Mouse (Mus musculus): ENCODE results near the gene Luc7l3. TPM values are rescaled to one million over a fixed set of nuclear protein-coding genes. Genes with fewer than 3 reads are reported as not detected.
"Not testable (repeated sequence)": the region's sequence is repeated elsewhere in the genome, so short reads cannot be mapped to it uniquely, and the experiment has no call there.

Gene Luc7l3
- total RNA-seq, 2 experiments from 2014 or later = 110 to 111 TPM

GRCm38 (mm10) chr11:94314098-94314652 lies 7.6 kb downstream of the Luc7l3 start:
- no peak for DNase-seq (ENCODE audit: low spot score in 2 of 2)

- no peak for DNase-seq (ENCODE audit: low spot score in 2 of 2)
Observed at GRCm38 (mm10) chr11:94312733-94313132, 9.1 kb downstream of the Luc7l3 start.

GRCm38 (mm10) chr11:94294996-94295845 lies 26.6 kb downstream of the Luc7l3 start:
- no peak for DNase-seq (ENCODE audit: low spot score in 2 of 2)

- no peak for DNase-seq (ENCODE audit: low spot score in 2 of 2)
Observed at GRCm38 (mm10) chr11:94290062-94290740, 31.6 kb downstream of the Luc7l3 start.

GRCm38 (mm10) chr11:94287105-94287504 lies 34.7 kb downstream of the Luc7l3 start:
- DNase-seq (ENCODE audit: low spot score in 2 of 2) = no peak

GRCm38 (mm10) chr11:94285886-94286574 lies 35.8 kb downstream of the Luc7l3 start:
- DNase-seq (ENCODE audit: low spot score in 2 of 2) = no peak

GRCm38 (mm10) chr11:94283536-94284099 lies 38.2 kb downstream of the Luc7l3 start:
- DNase-seq (ENCODE audit: low spot score in 2 of 2) = no peak

GRCm38 (mm10) chr11:94282291-94282690 lies 39.5 kb downstream of the Luc7l3 start:
- no peak for DNase-seq (ENCODE audit: low spot score in 2 of 2)

- no peak for DNase-seq (ENCODE audit: low spot score in 2 of 2)
Observed at GRCm38 (mm10) chr11:94281199-94282181, 40.3 kb downstream of the Luc7l3 start, which contains the start of gene Gm21885. TSS of gene Gm21885 (plus strand) at chr11:94281873.

GRCm38 (mm10) chr11:94276869-94277337 lies 44.9 kb downstream of the Luc7l3 start:
- peak; percentile 94 to 95 for DNase-seq (ENCODE audit: low spot score in 2 of 2)

GRCm38 (mm10) chr11:94275686-94276085 lies 46.1 kb downstream of the Luc7l3 start:
- DNase-seq (ENCODE audit: low spot score in 2 of 2) = no peak

- DNase-seq (ENCODE audit: low spot score in 2 of 2) = no peak
Observed at GRCm38 (mm10) chr11:94275226-94275625, 46.6 kb downstream of the Luc7l3 start.

GRCm38 (mm10) chr11:94274206-94274867 lies 47.5 kb downstream of the Luc7l3 start:
- DNase-seq (ENCODE audit: low spot score in 2 of 2) = no peak

- no peak for DNase-seq (ENCODE audit: low spot score in 2 of 2)
Observed at GRCm38 (mm10) chr11:94272960-94273927, 48.5 kb downstream of the Luc7l3 start.

- DNase-seq (ENCODE audit: low spot score in 2 of 2) = no peak
Observed at GRCm38 (mm10) chr11:94271015-94271414, 50.8 kb downstream of the Luc7l3 start.

- DNase-seq (ENCODE audit: low spot score in 2 of 2) = no peak
Observed at GRCm38 (mm10) chr11:94269906-94270305, 51.9 kb downstream of the Luc7l3 start.

- no peak for DNase-seq (ENCODE audit: low spot score in 2 of 2)
Observed at GRCm38 (mm10) chr11:94268761-94269160, 53.0 kb downstream of the Luc7l3 start.

- DNase-seq (ENCODE audit: low spot score in 2 of 2) = not testable (repeated sequence)
Observed at GRCm38 (mm10) chr11:94266155-94266554, 55.6 kb downstream of the Luc7l3 start.

Data from left cerebral cortex, adult 18-20 months (tissue).